Mouse (Mus musculus): ENCODE results near the gene Crebl2.

DNA sequence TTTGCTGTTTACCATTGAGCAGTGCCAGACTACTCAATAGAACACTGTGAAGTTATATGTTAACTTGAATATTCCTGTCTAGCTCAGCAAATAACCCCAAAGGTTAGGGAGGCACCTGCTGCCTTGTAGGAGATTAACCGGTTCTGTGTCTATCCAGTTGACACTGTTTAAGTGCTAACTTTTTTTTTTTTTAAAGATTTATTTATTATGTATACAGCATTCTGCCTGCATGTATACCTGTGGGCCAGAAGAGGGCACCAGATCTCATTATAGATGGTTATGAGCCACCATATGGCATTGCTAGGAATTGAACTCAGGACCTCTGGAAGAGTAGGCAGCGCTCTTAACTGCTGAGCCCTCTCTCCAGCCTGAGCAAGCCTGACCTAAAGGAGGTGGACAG lies 43.1 kb downstream of the Crebl2 start:
- TF ChIP-seq CTCF (IDR thresholded peaks at IDR 0.05; ENCODE audit: low read depth) (peak; percentile 34), EP300 (IDR thresholded peaks at IDR 0.05; ENCODE audit: low read depth) (no peak)
